Mouse (Mus musculus) hindbrain, embryonic 15.5 days (tissue): ENCODE results near the gene Prkag3. TPM values are rescaled to one million over a fixed set of nuclear protein-coding genes. Genes with fewer than 3 reads are reported as not detected.

Experiments used
- ATAC-seq: fragments of 200-750 bp; cut with Nextera tagmentation; 2 replicates; pipeline ENCODE4 v1.8.0; 2017; ENCODE audit warnings: low read depth, moderate number of reproducible peaks, moderate TSS enrichment; ENCODE audit not compliant: low FRiP score
- H3K27ac ChIP-seq: fragments of 300-500 bp; sonication (generic); replicated peaks from 2 replicates; pipeline ENCODE4 v1.5.1; 2015; ENCODE audit warnings: mild to moderate bottlenecking, inconsistent platforms
- H3K27me3 ChIP-seq: fragments of 300-500 bp; sonication (generic); 2 replicates; pipeline ENCODE4 v1.6.1; 2015; ENCODE audit warnings: control low read depth, inconsistent platforms
- H3K36me3 ChIP-seq: fragments of 300-500 bp; sonication (generic); 2 replicates; pipeline ENCODE4 v1.6.1; 2015; ENCODE audit warnings: control low read depth, inconsistent platforms
- H3K4me1 ChIP-seq: fragments of 300-500 bp; sonication (generic); replicated peaks from 2 replicates; pipeline ENCODE4 v1.6.1; 2015; ENCODE audit warnings: control low read depth, inconsistent platforms
- H3K4me2 ChIP-seq: fragments of 300-500 bp; sonication (generic); 2 replicates; pipeline ENCODE4 v1.6.1; 2015; ENCODE audit warnings: moderate library complexity, mild to moderate bottlenecking, inconsistent platforms
- H3K4me3 ChIP-seq: fragments of 300-500 bp; sonication (generic); 2 replicates; pipeline ENCODE4 v1.5.1; 2015; ENCODE audit warnings: mild to moderate bottlenecking, inconsistent platforms
- H3K9ac ChIP-seq: fragments of 300-500 bp; sonication (generic); 2 replicates; pipeline ENCODE4 v1.6.1; 2015; ENCODE audit warnings: inconsistent platforms
- H3K9me3 ChIP-seq: fragments of 300-500 bp; sonication (generic); 2 replicates; pipeline ENCODE4 v1.6.1; 2016; ENCODE audit warnings: control low read depth, inconsistent platforms
- WGBS: fragments of 180-500 bp; shearing (Covaris S2); methylation state at CpG from one replicate; pipeline ENCODE4 v1.1.7; 2015; 5-methylcytosine and 5-hydroxymethylcytosine counted together
- polyA plus RNA-seq: library from polyadenylated mRNA; unstranded; fragments of >200 nt; fragmentation: Nextera tagmentation; extraction: Ambion mirVana; gene quantifications from 2 replicates; pipeline ENCODE4 v1.2.1, GENCODE M21; 2015

Prkag3 gene
- polyA plus RNA-seq, 1 experiment from 2014 or later = not detected

GRCm38 (mm10) chr1:74721657-74722056, 27.4 kb downstream of the Prkag3 start:
- Histone ChIP-seq H3K4me1 (no peaks in the 10 kb centered on the region), H3K9me3 (no peaks in the 10 kb centered on the region), H3K36me3 (no peaks in the 10 kb centered on the region), H3K4me2 (no peak overlapping the region), H3K27me3 (no peaks in the 10 kb centered on the region), H3K4me3 (no peak overlapping the region), H3K9ac (no peak overlapping the region), H3K27ac (no peak overlapping the region)
- ATAC-seq = no peak
- 82% methylated on average over 6 of the region's 6 CpGs for WGBS

- Histone ChIP-seq H3K4me1 (no peaks in the 10 kb centered on the region), H3K27me3 (0 out of 2 replicates have a peak, but pooled peaks cover 2% of the 10 kb centered on the region), H3K36me3 (no peaks in the 10 kb centered on the region), H3K9me3 (no peaks in the 10 kb centered on the region), H3K9ac (no peak overlapping the region), H3K4me3 (no peak overlapping the region), H3K27ac (no peak overlapping the region), H3K4me2 (no peak overlapping the region)
- ATAC-seq = no peak
- 81% methylated on average over 3 of the region's 3 CpGs for whole genome bisulfite sequencing
Measured at GRCm38 (mm10) chr1:74719281-74719680, 29.7 kb downstream of the Prkag3 start.

GRCm38 (mm10) chr1:74718113-74718512, 30.9 kb downstream of the Prkag3 start:
- WGBS = 89% methylated on average over 8 of the region's 8 CpGs
- ATAC-seq = no peak
- 0 out of 2 replicates have a peak, but pooled peaks cover 6% of the 10 kb centered on the region for H3K27me3 ChIP-seq
- no peak overlapping the region for H3K9ac ChIP-seq
- no peak overlapping the region for H3K4me3 ChIP-seq
- no peaks in the 10 kb centered on the region for H3K9me3 ChIP-seq
- peaks cover 7% of the 10 kb centered on the region for H3K4me1 ChIP-seq
- H3K36me3 ChIP-seq = no peaks in the 10 kb centered on the region
- no peak overlapping the region for H3K4me2 ChIP-seq
- H3K27ac ChIP-seq = no peak overlapping the region

GRCm38 (mm10) chr1:74715886-74716285, 33.1 kb downstream of the Prkag3 start:
- WGBS = 89% methylated on average over 6 of the region's 6 CpGs
- peaks cover 12% of the 10 kb centered on the region for H3K4me1 ChIP-seq
- peaks cover 12% of the 10 kb centered on the region; the same call in 1 of the 2 replicates for H3K27me3 ChIP-seq

GRCm38 (mm10) chr1:74715468-74715867, 33.6 kb downstream of the Prkag3 start:
- no peak overlapping the region for H3K27ac ChIP-seq
- H3K27me3 ChIP-seq = peaks cover 12% of the 10 kb centered on the region; the same call in 1 of the 2 replicates
- no peak overlapping the region for H3K9ac ChIP-seq
- H3K36me3 ChIP-seq = no peaks in the 10 kb centered on the region
- no peak for ATAC-seq
- H3K4me3 ChIP-seq = no peak overlapping the region
- no peaks in the 10 kb centered on the region for H3K9me3 ChIP-seq
- H3K4me2 ChIP-seq = no peak overlapping the region
- H3K4me1 ChIP-seq = peaks cover 12% of the 10 kb centered on the region
- 84% methylated on average over 5 of the region's 5 CpGs for WGBS

More at GRCm38 (mm10) chr1:74715886-74716285, 33.1 kb downstream of the Prkag3 start:
- no peak overlapping the region for H3K9ac ChIP-seq
- no peaks in the 10 kb centered on the region for H3K9me3 ChIP-seq
- no peaks in the 10 kb centered on the region for H3K36me3 ChIP-seq
- ATAC-seq = no peak
- no peak overlapping the region for H3K4me3 ChIP-seq
- no peak overlapping the region for H3K4me2 ChIP-seq
- H3K27ac ChIP-seq = no peak overlapping the region

- 61% methylated on average over 2 of the region's 2 CpGs for WGBS
- no peak overlapping the region for H3K27ac ChIP-seq
- no peak for ATAC-seq
- no peak overlapping the region for H3K4me3 ChIP-seq
- no peaks in the 10 kb centered on the region for H3K9me3 ChIP-seq
- H3K4me1 ChIP-seq = peaks cover 12% of the 10 kb centered on the region
- peaks cover 12% of the 10 kb centered on the region; the same call in 1 of the 2 replicates for H3K27me3 ChIP-seq
- H3K9ac ChIP-seq = no peak overlapping the region
- no peak overlapping the region for H3K4me2 ChIP-seq
- H3K36me3 ChIP-seq = no peaks in the 10 kb centered on the region
Measured at GRCm38 (mm10) chr1:74714967-74715366, 34.1 kb downstream of the Prkag3 start.

GRCm38 (mm10) chr1:74713859-74714730, 34.9 kb downstream of the Prkag3 start:
- WGBS = 33% methylated on average over 12 of the region's 12 CpGs
- no peak overlapping the region for H3K27ac ChIP-seq
- H3K9ac ChIP-seq = peak overlapping the region; percentile 45; the same call in 1 of the 2 replicates
- H3K9me3 ChIP-seq = no peaks in the 10 kb centered on the region
- H3K4me2 ChIP-seq = peak overlapping the region; percentile 85
- H3K27me3 ChIP-seq = peaks cover 12% of the 10 kb centered on the region; the same call in 1 of the 2 replicates
- H3K4me1 ChIP-seq = peaks cover 12% of the 10 kb centered on the region
- ATAC-seq = no peak
- peak overlapping the region; percentile 40 for H3K4me3 ChIP-seq
- H3K36me3 ChIP-seq = no peaks in the 10 kb centered on the region

GRCm38 (mm10) chr1:74713099-74713858, 35.7 kb downstream of the Prkag3 start, which contains the start of gene Cyp27a1:
Gene Cyp27a1 (plus strand): TSS chr1:74713574.
- H3K27me3 ChIP-seq = peaks cover 12% of the 10 kb centered on the region; the same call in 1 of the 2 replicates
- H3K36me3 ChIP-seq = no peaks in the 10 kb centered on the region
- no peak within 1 kb of the TSS for H3K27ac ChIP-seq
- no peak for ATAC-seq
- WGBS = 7% methylated on average over 35 of the region's 35 CpGs
- H3K4me1 ChIP-seq = peaks cover 12% of the 10 kb centered on the region
- no peaks in the 10 kb centered on the region for H3K9me3 ChIP-seq
- peak within 1 kb of the TSS; percentile 85 for H3K4me2 ChIP-seq
- peak within 1 kb of the TSS; percentile 40 for H3K4me3 ChIP-seq
- peak within 1 kb of the TSS; percentile 45 for H3K9ac ChIP-seq

GRCm38 (mm10) chr1:74712461-74713098, 36.4 kb downstream of the Prkag3 start:
- 37% methylated on average over 5 of the region's 5 CpGs for WGBS
- H3K9ac ChIP-seq = no peak overlapping the region
- H3K4me3 ChIP-seq = peak overlapping the region; percentile 40
- ATAC-seq = no peak
- H3K9me3 ChIP-seq = no peaks in the 10 kb centered on the region
- H3K27ac ChIP-seq = no peak overlapping the region
- H3K4me1 ChIP-seq = peaks cover 12% of the 10 kb centered on the region
- no peaks in the 10 kb centered on the region for H3K36me3 ChIP-seq
- H3K27me3 ChIP-seq = peaks cover 12% of the 10 kb centered on the region; the same call in 1 of the 2 replicates
- peak overlapping the region; percentile 85 for H3K4me2 ChIP-seq

- H3K27ac ChIP-seq = no peak overlapping the region
- no peaks in the 10 kb centered on the region for H3K9me3 ChIP-seq
- peaks cover 12% of the 10 kb centered on the region; the same call in 1 of the 2 replicates for H3K27me3 ChIP-seq
- WGBS = 87% methylated on average over 4 of the region's 4 CpGs
- no peaks in the 10 kb centered on the region for H3K36me3 ChIP-seq
- no peak overlapping the region for H3K9ac ChIP-seq
- peaks cover 12% of the 10 kb centered on the region for H3K4me1 ChIP-seq
- no peak for ATAC-seq
- H3K4me3 ChIP-seq = no peak overlapping the region
- H3K4me2 ChIP-seq = no peak overlapping the region
Measured at GRCm38 (mm10) chr1:74712046-74712445, 37.0 kb downstream of the Prkag3 start.

GRCm38 (mm10) chr1:74709566-74709965, 39.5 kb downstream of the Prkag3 start:
- H3K4me1 ChIP-seq = peaks cover 12% of the 10 kb centered on the region
- no peak for ATAC-seq
- no peaks in the 10 kb centered on the region for H3K9me3 ChIP-seq
- WGBS = 41% methylated on average over 6 of the region's 6 CpGs
- no peak overlapping the region for H3K27ac ChIP-seq
- H3K36me3 ChIP-seq = no peaks in the 10 kb centered on the region
- no peak overlapping the region for H3K9ac ChIP-seq
- peaks cover 12% of the 10 kb centered on the region; the same call in 1 of the 2 replicates for H3K27me3 ChIP-seq
- no peak overlapping the region for H3K4me3 ChIP-seq
- no peak overlapping the region for H3K4me2 ChIP-seq
